Mouse (Mus musculus) small intestine, adult 2 months (tissue): Measurements from ENCODE around the gene Gm49387. TPM values are rescaled to one million over a fixed set of nuclear protein-coding genes. Genes with fewer than 3 reads are reported as not detected.

ENCODE experiments used
- H3K27ac ChIP-seq: fragments of 200-500 bp; 2 replicates; pipeline ENCODE4 v1.5.1; 2012; ENCODE audit warnings: low read depth, low read length, control low read depth, inconsistent platforms; ENCODE audit not compliant: insufficient read depth
- H3K27me3 ChIP-seq: fragments of 200-500 bp; 2 replicates; pipeline ENCODE4 v1.6.1; 2012; ENCODE audit warnings: mild to moderate bottlenecking, moderate library complexity, low read length, inconsistent platforms; ENCODE audit not compliant: control insufficient read depth, insufficient read depth
- H3K36me3 ChIP-seq: fragments of 200-500 bp; 2 replicates; pipeline ENCODE4 v1.6.1; 2012; ENCODE audit warnings: mild to moderate bottlenecking, low read length, control low read depth, inconsistent platforms; ENCODE audit not compliant: control insufficient read depth, insufficient read depth
- H3K4me1 ChIP-seq: fragments of 200-500 bp; 2 replicates; pipeline ENCODE4 v1.6.1; 2012; ENCODE audit warnings: low read length, inconsistent platforms, mixed read lengths; ENCODE audit not compliant: control insufficient read depth, insufficient read depth, insufficient read length
- H3K4me3 ChIP-seq: fragments of 200-500 bp; 2 replicates; pipeline ENCODE4 v1.5.1; 2012; ENCODE audit warnings: low read depth, mild to moderate bottlenecking, control low read depth, inconsistent platforms, low read length, moderate library complexity
- CTCF ChIP-seq: fragments of 200-500 bp; IDR thresholded peaks from 2 replicates; pipeline ENCODE4 v1.5.1; 2012; ENCODE audit warnings: low read depth, mild to moderate bottlenecking, control low read depth, inconsistent platforms, low read length, moderate library complexity, mixed read lengths; ENCODE audit not compliant: insufficient replicate concordance, insufficient read length; ENCODE audit errors: extremely low read depth
- POLR2A ChIP-seq: fragments of 200-500 bp; IDR thresholded peaks from 2 replicates; pipeline ENCODE4 v1.6.1; 2012; ENCODE audit warnings: low read depth, mild to moderate bottlenecking, control low read depth, inconsistent platforms, low read length, moderate library complexity
- WGBS: fragments of 180-500 bp; shearing (Covaris S2); methylation state at CpG from one replicate; pipeline ENCODE4 v1.1.7; 2018; 5-methylcytosine and 5-hydroxymethylcytosine counted together
- polyA plus RNA-seq: library from polyadenylated mRNA; depleted of rRNA; stranded (reverse); fragments of >200 nt; gene quantifications from 2 replicates; pipeline ENCODE4 v1.2.3, GENCODE M21; 2012; rRNA removed

Gm49387 gene
- polyA plus RNA-seq, 1 experiment: not detected

DNA sequence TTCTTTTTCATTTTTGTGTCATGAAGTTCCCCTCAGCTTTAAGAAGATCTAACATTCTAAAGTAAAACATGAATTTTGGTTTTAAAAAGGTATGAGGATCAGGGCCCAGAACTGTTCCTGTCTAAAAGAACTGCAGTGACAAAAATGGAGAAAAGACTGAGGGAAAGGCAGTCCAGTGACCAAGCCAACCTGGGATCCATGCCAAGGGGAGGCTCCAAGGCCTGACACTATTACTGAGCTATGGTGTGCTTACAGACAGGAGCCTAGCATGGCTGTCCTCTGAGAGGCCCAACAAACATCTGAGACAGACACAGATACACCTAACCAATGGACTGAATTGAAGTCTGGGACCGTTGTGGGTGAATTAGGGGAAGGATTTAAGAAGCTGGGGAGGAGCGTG, 130.8 kb downstream of the Gm49387 start:
- peaks cover 37% of the 10 kb centered on the region for H3K36me3 ChIP-seq
- H3K27me3 ChIP-seq: no peaks in the 10 kb centered on the region
- no peak overlapping the region for H3K4me3 ChIP-seq
- WGBS: 94% methylated on average over 2 of the region's 2 CpGs
- no peaks in the 10 kb centered on the region for H3K4me1 ChIP-seq
- no peak for TF ChIP-seq CTCF
- no peak for TF ChIP-seq POLR2A
- no peak overlapping the region for H3K27ac ChIP-seq

DNA sequence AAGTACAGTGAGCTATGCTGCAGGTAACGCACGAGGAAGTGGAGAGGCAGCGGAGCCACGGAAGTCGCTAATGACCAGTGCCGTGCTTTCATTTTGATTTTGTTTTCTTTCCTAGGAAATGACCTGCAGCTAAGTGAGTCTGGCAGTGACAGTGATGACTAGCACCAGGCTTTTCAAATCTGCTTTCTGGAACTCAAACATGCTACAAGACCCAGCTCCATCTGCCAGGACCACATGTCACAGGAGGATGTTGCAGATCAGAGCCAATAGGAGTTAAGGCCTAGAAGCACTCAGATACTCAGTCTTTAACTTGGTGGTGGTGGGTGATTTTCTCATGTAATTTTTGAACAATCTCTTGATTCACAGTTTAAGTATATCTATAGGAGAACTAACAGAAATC, 134.2 kb downstream of the Gm49387 start:
- TF ChIP-seq POLR2A (no peak), CTCF (no peak)
- Histone ChIP-seq H3K4me3 (no peak overlapping the region), H3K36me3 (peaks cover 63% of the 10 kb centered on the region), H3K27ac (no peak overlapping the region), H3K4me1 (no peaks in the 10 kb centered on the region), H3K27me3 (no peaks in the 10 kb centered on the region)
- WGBS: 91% methylated on average over 6 of the region's 6 CpGs

DNA sequence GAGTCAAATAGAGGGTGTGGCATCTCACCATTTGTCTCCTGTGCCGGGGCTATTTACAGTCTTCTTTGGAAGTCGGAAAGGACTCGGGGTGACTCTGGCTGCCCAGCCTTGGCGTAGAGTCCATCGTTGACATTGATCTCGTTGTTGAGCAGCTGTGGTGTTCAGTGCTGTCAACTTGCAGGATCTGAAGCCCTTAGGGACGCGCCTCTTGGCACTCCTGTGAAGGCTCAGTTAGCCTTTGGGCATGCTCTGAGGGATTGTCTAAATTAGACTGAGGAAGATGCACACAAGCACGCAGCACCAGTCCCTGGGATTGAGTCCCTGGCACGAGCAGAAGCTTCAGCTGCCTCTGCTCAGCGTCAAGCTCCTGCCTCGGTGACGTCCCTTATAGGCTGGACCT, 137.3 kb downstream of the Gm49387 start:
- Histone ChIP-seq H3K4me1 (no peaks in the 10 kb centered on the region), H3K27ac (no peak overlapping the region), H3K4me3 (no peak overlapping the region), H3K27me3 (no peaks in the 10 kb centered on the region), H3K36me3 (peaks cover 62% of the 10 kb centered on the region)
- 85% methylated on average over 13 of the region's 13 CpGs for WGBS
- TF ChIP-seq POLR2A: no peak
- no peak for TF ChIP-seq CTCF

Other genes starting within 250 kb of the Gm49387 start
- gene Sh3bp5, start 204.8 kb downstream of the Gm49387 start, polyA plus RNA-seq: 3.0 and 6.9 TPM in 2 replicates
- 14.5 and 24.0 TPM in 2 replicates for gene Eaf1, start 146.5 kb downstream of the Gm49387 start, polyA plus RNA-seq
- 2.2 and 3.3 TPM in 2 replicates for gene Mettl6, start 145.8 kb downstream of the Gm49387 start, polyA plus RNA-seq
- 0.39 and 0.77 TPM in 2 replicates for gene Colq, start 49.5 kb downstream of the Gm49387 start, polyA plus RNA-seq
- 10.8 and 26.5 TPM in 2 replicates for gene Btd, start 150 bp upstream of the Gm49387 start, polyA plus RNA-seq
- 1.7 and 4.3 TPM in 2 replicates for gene Hacl1, start 408 bp upstream of the Gm49387 start, polyA plus RNA-seq
- gene Ankrd28, start 189.8 kb upstream of the Gm49387 start, polyA plus RNA-seq: 1.6 and 2.2 TPM in 2 replicates